1 mouse cellular context compared by ENCODE assay signal in the genomic region with DNA sequence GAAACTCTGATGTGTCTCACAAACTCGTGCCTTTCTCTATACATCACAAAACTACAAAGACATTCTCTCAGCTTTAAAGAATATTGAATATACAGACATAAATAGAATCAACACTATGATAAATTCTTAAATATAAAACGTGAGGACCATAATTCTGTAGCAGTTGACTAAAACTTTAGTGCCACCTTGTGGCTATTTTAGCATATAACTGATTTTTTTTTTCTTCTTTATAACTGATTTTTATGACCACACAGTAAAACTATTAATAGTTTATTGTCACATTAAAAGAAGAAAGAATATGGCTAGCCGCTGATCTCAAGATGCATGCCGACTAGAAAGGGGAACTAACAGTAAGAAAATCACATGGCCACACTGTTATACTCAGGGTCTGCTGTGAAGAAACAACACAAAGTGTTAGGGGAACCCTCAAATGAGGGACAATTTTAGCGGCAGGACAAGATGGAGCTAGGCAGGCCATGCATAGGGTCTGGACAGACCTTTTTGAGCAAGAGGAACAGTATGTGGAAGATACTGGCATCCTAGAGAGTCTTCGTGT.
A peak's percentile ranks its signal among the peaks of the same experiment; 100 is the strongest.
TF ChIP-seq lines count a peak whose summit lies in the region.

No protein-coding gene starts in this region.

TF ChIP-seq in MEL, 35 proteins besides CTCF, POLR2A, EP300 and RAD21 (continued from another document):
- TF ChIP-seq ZNF384 (IDR thresholded peaks at IDR 0.05; ENCODE audit: low read depth, low read length), result peak; percentile 95
